Mouse (Mus musculus) hindbrain, postnatal 0 days (tissue): Measurements from ENCODE around the gene Fbxo31. TPM values are rescaled to one million over a fixed set of nuclear protein-coding genes. Genes with fewer than 3 reads are reported as not detected.

ENCODE experiments used
- ATAC-seq: fragments of 200-750 bp; cut with Nextera tagmentation; 2 replicates; pipeline ENCODE4 v1.8.0; 2017; ENCODE audit warnings: mild to moderate bottlenecking, moderate TSS enrichment, moderate library complexity
- DNase-seq: peaks from one replicate; pipeline ENCODE4 v3.0.0-alpha.2; 2015; ENCODE audit warnings: low spot score
- H3K27ac ChIP-seq: fragments of 300-500 bp; sonication (generic); 2 replicates; pipeline ENCODE4 v1.5.1; 2014; ENCODE audit warnings: mild to moderate bottlenecking
- H3K27me3 ChIP-seq: fragments of 300-500 bp; sonication (generic); 2 replicates; pipeline ENCODE4 v1.6.1; 2014; ENCODE audit warnings: low read length, mixed read lengths; ENCODE audit not compliant: insufficient read depth
- H3K36me3 ChIP-seq: fragments of 300-500 bp; sonication (generic); 2 replicates; pipeline ENCODE4 v1.6.1; 2014; ENCODE audit warnings: low read length, mixed read lengths; ENCODE audit not compliant: insufficient read depth
- H3K4me1 ChIP-seq: fragments of 300-500 bp; sonication (generic); 2 replicates; pipeline ENCODE4 v1.6.1; 2014; ENCODE audit warnings: antibody characterized with exemption, low read length, mixed read lengths; ENCODE audit not compliant: insufficient read depth
- H3K4me2 ChIP-seq: fragments of 300-500 bp; sonication (generic); 2 replicates; pipeline ENCODE4 v1.6.1; 2014; ENCODE audit warnings: low read depth, mild to moderate bottlenecking, low read length, moderate library complexity, mixed read lengths
- H3K4me3 ChIP-seq: fragments of 300-500 bp; sonication (generic); 2 replicates; pipeline ENCODE4 v1.5.1; 2014; ENCODE audit warnings: low read length
- H3K9ac ChIP-seq: fragments of 300-500 bp; sonication (generic); replicated peaks from 2 replicates; pipeline ENCODE4 v1.6.1; 2014; ENCODE audit warnings: mild to moderate bottlenecking, low read length, moderate library complexity, mixed read lengths
- H3K9me3 ChIP-seq: fragments of 300-500 bp; sonication (generic); 2 replicates; pipeline ENCODE4 v1.6.1; 2016; ENCODE audit warnings: low read length, mixed read lengths
- CTCF ChIP-seq: IDR thresholded peaks from 2 replicates; pipeline ENCODE4 v1.5.1; 2016; ENCODE audit warnings: antibody characterized with exemption, control low read depth, low read depth
- WGBS: fragments of 180-500 bp; shearing (Covaris S2); extraction: QIAGEN DNeasy Blood & Tissue Kit; methylation state at CpG from one replicate; pipeline ENCODE4 v1.1.7; 2014; 5-methylcytosine and 5-hydroxymethylcytosine counted together
- polyA plus RNA-seq: library from polyadenylated mRNA; unstranded; fragments of >200 nt; fragmentation: Nextera tagmentation; extraction: Ambion mirVana; gene quantifications from 2 replicates; pipeline ENCODE4 v1.2.1, GENCODE M21; 2015
- total RNA-seq: library from RNA; depleted of rRNA; stranded (reverse); fragments of >200 nt; gene quantifications from 2 replicates; pipeline ENCODE4 v1.2.3, GENCODE M21; 2014

Gene Fbxo31
- total and polyA plus RNA-seq, 2 experiments from 2014 or later: 34.9 to 70.4 TPM

DNA sequence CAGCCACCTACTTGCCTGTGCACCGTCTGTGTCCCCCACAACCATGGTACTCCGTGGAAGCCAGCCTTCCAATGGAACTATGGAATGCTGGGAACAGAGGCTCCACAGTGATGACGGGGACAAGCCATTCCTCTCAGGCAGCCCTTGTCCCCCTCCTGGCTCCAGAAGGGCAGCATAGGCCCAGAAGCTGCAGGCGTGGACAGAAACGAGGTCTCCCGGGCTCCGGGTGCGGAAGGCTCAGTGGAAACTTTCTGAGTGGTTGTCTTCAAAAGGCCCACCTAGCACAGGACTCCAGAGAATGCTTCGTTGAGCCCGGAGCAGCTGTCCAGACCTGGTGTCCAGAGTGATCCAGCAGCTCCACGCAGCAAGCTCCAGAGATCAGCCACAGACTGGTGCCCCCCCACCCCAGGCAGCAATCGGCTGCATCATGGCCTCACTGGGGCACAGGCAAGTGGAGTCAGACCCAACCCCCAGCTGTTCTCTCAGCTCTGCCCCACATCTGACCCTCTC, 34.3 kb downstream of the Fbxo31 start, which contains the start of gene 1700018B08Rik:
Gene 1700018B08Rik (minus strand): TSS at position 45 of the 510 bp plus-strand sequence.
- no peak for TF ChIP-seq CTCF
- Histone ChIP-seq H3K9ac (no peak within 1 kb of the TSS), H3K4me1 (0 out of 2 replicates have a peak, but pooled peaks cover 2% of the 10 kb centered on the region), H3K27ac (no peak within 1 kb of the TSS), H3K27me3 (no peaks in the 10 kb centered on the region), H3K9me3 (no peaks in the 10 kb centered on the region), H3K4me3 (no peak within 1 kb of the TSS), H3K4me2 (no peak within 1 kb of the TSS), H3K36me3 (no peaks in the 10 kb centered on the region; the same call in 1 of the 2 replicates)
- DNase-seq (no peak), ATAC-seq (no peak)
- 87% methylated on average over 12 of the region's 12 CpGs for WGBS

DNA sequence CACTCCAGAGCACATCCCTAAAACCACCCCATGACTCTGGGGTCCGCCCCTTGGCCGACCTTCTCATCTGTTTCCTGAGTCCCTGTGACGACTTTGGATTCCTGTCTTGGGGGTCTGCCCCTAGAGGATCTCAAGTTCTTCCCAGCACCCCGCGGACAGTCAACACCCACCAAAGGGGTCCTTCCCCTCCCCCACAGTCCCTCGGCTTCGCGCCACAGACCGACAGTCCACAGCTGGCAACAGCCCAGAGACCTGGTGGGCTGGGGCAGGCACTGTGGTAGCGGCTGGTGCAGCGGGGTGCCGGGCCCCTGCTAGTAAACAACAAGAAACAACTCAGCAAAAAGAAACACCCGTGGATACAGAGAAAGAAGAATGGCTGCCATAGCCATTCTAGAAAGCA, 35.7 kb downstream of the Fbxo31 start:
- no peak overlapping the region for H3K4me2 ChIP-seq

DNA sequence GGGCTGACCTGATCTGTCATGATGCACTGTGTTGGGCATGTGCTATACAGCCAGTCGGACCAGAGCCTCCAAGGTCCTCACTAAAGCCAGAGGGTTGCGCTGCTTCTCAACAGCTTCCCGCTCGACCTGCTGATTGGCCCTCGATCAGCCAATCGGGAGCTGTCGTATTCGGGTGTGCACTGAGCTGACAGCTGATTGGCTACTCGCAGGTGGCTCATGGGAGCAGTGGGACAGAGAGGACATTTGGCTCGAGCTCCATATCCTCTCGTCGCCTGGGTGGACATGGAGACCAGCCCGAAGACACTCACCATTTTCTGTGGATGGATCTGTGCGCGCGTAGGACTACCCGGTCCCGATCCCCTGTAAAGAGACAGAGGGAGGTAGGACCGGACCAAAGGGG, 36.7 kb downstream of the Fbxo31 start:
- Histone ChIP-seq H3K4me3 (no peak overlapping the region), H3K27me3 (no peaks in the 10 kb centered on the region), H3K4me1 (no peaks in the 10 kb centered on the region), H3K27ac (no peak overlapping the region), H3K9me3 (no peaks in the 10 kb centered on the region), H3K4me2 (no peak overlapping the region), H3K36me3 (no peaks in the 10 kb centered on the region), H3K9ac (no peak overlapping the region)
- WGBS: 83% methylated on average over 19 of the region's 19 CpGs
- ATAC-seq (no peak), DNase-seq (no peak)
- TF ChIP-seq CTCF: no peak

More for the DNA sequence above, 35.7 kb downstream of the Fbxo31 start:
- Histone ChIP-seq H3K27ac (no peak overlapping the region), H3K9me3 (no peaks in the 10 kb centered on the region), H3K4me1 (0 out of 2 replicates have a peak, but pooled peaks cover 2% of the 10 kb centered on the region), H3K27me3 (no peaks in the 10 kb centered on the region), H3K4me3 (no peak overlapping the region), H3K36me3 (no peaks in the 10 kb centered on the region), H3K9ac (no peak overlapping the region)
- no peak for TF ChIP-seq CTCF
- DNase-seq (no peak), ATAC-seq (no peak)
- 44% methylated on average over 13 of the region's 13 CpGs for whole genome bisulfite sequencing

DNA sequence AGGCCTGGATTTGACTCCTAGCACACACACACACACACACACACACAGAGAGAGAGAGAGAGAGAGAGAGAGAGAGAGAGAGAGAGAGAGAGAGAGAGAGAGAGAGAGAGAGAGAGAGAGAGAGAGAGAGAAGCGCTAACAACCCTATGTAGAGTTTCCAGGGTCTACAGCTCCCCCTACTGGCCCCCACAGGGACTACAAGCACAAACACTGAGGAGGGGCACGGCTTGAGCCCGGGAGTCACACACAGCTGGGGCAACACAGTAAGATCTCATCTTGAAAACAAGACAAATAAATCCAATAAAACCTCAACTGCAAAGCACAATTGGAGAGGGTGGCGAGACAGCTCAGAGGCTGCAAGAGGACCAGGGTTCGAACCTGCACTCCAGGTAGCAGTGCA, 46.2 kb downstream of the Fbxo31 start:
- WGBS: 52% methylated on average over 5 of the region's 5 CpGs
- no peaks in the 10 kb centered on the region for H3K36me3 ChIP-seq
- H3K27me3 ChIP-seq: 0 out of 2 replicates have a peak, but pooled peaks cover 3% of the 10 kb centered on the region
- ATAC-seq (no peak), DNase-seq (peak; percentile 26)
- H3K9ac ChIP-seq: no peak overlapping the region
- no peak overlapping the region for H3K27ac ChIP-seq
- TF ChIP-seq CTCF: peak; percentile 59
- no peaks in the 10 kb centered on the region for H3K9me3 ChIP-seq
- no peak overlapping the region for H3K4me2 ChIP-seq
- H3K4me1 ChIP-seq: no peaks in the 10 kb centered on the region
- H3K4me3 ChIP-seq: no peak overlapping the region

DNA sequence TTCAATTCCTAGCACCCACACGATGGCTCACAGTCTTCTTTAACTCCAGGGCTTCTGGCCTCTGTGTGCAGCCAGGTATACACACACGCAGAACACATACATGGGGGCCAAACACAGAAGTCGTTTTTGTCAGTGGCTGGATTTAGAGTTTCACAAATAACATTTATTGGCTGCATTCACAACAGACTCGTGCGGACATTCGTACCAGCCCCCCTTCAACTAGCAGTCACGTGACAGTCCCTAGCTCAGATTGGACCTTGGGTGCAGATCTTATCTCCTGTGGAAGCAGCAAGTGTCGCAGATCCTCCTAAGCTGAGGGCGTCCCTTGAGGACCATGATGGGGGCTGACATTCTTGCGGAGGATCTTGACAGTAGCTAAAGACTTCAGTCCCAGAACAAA, 48.0 kb downstream of the Fbxo31 start:
- no peaks in the 10 kb centered on the region for H3K9me3 ChIP-seq
- H3K4me1 ChIP-seq: no peaks in the 10 kb centered on the region
- H3K4me2 ChIP-seq: no peak overlapping the region
- 0 out of 2 replicates have a peak, but pooled peaks cover 3% of the 10 kb centered on the region for H3K27me3 ChIP-seq
- WGBS: 84% methylated on average over 10 of the region's 10 CpGs
- ATAC-seq: no peak
- no peak overlapping the region for H3K4me3 ChIP-seq
- no peak overlapping the region for H3K27ac ChIP-seq
- no peaks in the 10 kb centered on the region for H3K36me3 ChIP-seq
- DNase-seq: no peak
- no peak for TF ChIP-seq CTCF
- no peak overlapping the region for H3K9ac ChIP-seq

DNA sequence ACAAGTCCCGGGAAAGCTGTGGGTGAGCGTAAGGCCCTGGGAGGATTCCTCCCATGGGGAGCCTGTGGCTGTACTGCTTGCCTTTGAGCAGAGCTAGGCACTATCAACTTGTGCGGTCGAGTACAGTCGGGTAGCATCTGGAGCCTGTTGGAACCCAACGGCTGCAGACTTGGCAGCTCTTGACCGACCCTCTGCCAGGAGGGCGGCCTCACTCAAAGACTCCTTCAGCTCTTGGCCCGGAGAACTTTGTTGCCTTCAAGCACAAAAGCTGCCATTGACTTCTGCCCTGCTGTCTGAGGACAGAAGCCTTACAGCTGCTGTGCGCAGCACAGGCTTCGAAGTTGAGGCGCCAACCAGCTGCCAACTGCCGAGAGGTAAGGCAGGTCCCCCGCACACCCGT, 49.8 kb downstream of the Fbxo31 start:
- WGBS: 74% methylated on average over 15 of the region's 15 CpGs

DNA sequence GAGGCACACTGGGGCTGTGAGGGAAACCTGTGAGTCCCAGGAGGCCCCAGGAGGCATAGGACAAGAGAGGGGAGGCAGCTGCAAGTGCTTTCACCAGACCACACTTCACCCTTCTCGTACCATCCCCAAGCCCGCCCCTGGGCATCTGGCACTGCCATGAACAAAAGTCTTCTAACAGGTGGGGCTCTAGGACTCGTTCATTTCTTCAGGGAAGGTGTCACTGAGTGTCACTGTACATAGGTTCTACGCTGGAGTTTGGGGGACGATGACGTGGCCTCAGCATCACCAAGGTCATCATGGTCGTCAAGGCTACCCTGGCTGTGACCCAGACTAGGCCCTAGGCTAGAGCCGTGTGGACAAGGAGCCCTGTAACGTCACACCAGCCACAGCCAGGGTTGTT, 50.9 kb downstream of the Fbxo31 start:
- 81% methylated on average over 9 of the region's 9 CpGs for WGBS
- ATAC-seq: no peak
- H3K4me2 ChIP-seq: no peak overlapping the region
- no peaks in the 10 kb centered on the region for H3K36me3 ChIP-seq
- H3K27me3 ChIP-seq: 0 out of 2 replicates have a peak, but pooled peaks cover 3% of the 10 kb centered on the region
- no peak overlapping the region for H3K4me3 ChIP-seq
- H3K27ac ChIP-seq: no peak overlapping the region
- no peak for TF ChIP-seq CTCF
- DNase-seq: no peak
- H3K9me3 ChIP-seq: no peaks in the 10 kb centered on the region
- H3K9ac ChIP-seq: no peak overlapping the region
- H3K4me1 ChIP-seq: no peaks in the 10 kb centered on the region

More for the DNA sequence above, 49.8 kb downstream of the Fbxo31 start:
- Histone ChIP-seq H3K4me2 (no peak overlapping the region), H3K4me1 (no peaks in the 10 kb centered on the region), H3K27ac (no peak overlapping the region), H3K9ac (no peak overlapping the region), H3K27me3 (0 out of 2 replicates have a peak, but pooled peaks cover 3% of the 10 kb centered on the region), H3K9me3 (no peaks in the 10 kb centered on the region), H3K36me3 (no peaks in the 10 kb centered on the region), H3K4me3 (no peak overlapping the region)
- ATAC-seq (no peak), DNase-seq (peak; percentile 9)
- TF ChIP-seq CTCF: no peak
